Mouse (Mus musculus) intestine, embryonic 16.5 days (tissue): Measurements from ENCODE around the gene Epo. TPM values are rescaled to one million over a fixed set of nuclear protein-coding genes. Genes with fewer than 3 reads are reported as not detected.

Source experiments
- ATAC-seq: fragments of 200-750 bp; cut with Nextera tagmentation; 2 replicates; pipeline ENCODE4 v1.8.0; 2017; ENCODE audit warnings: moderate TSS enrichment, moderate library complexity
- H3K27ac ChIP-seq: fragments of 300-500 bp; sonication (generic); 2 replicates; pipeline ENCODE4 v1.5.1; 2014; ENCODE audit warnings: mild to moderate bottlenecking, low read length
- H3K27me3 ChIP-seq: fragments of 300-500 bp; sonication (generic); replicated peaks from 2 replicates; pipeline ENCODE4 v1.6.1; 2014; ENCODE audit warnings: low read length, control low read depth, mixed read lengths; ENCODE audit not compliant: control insufficient read depth, insufficient read depth
- H3K36me3 ChIP-seq: fragments of 300-500 bp; sonication (generic); 2 replicates; pipeline ENCODE4 v1.6.1; 2014; ENCODE audit warnings: low read length, control low read depth; ENCODE audit not compliant: control insufficient read depth, insufficient read depth
- H3K4me1 ChIP-seq: fragments of 300-500 bp; sonication (generic); 2 replicates; pipeline ENCODE4 v1.6.1; 2014; ENCODE audit warnings: low read length, control low read depth, mixed read lengths; ENCODE audit not compliant: control insufficient read depth, insufficient read depth
- H3K4me2 ChIP-seq: fragments of 300-500 bp; sonication (generic); 2 replicates; pipeline ENCODE4 v1.6.1; 2014; ENCODE audit warnings: low read depth, low read length, control low read depth
- H3K4me3 ChIP-seq: fragments of 300-500 bp; sonication (generic); 2 replicates; pipeline ENCODE4 v1.5.1; 2014; ENCODE audit warnings: mild to moderate bottlenecking, low read length
- H3K9ac ChIP-seq: fragments of 300-500 bp; sonication (generic); 2 replicates; pipeline ENCODE4 v1.6.1; 2014; ENCODE audit warnings: low read depth, low read length
- H3K9me3 ChIP-seq: fragments of 300-500 bp; sonication (generic); 2 replicates; pipeline ENCODE4 v1.6.1; 2016; ENCODE audit warnings: low read length, control low read depth; ENCODE audit not compliant: control insufficient read depth
- WGBS: fragments of 180-500 bp; shearing (Covaris S2); extraction: QIAGEN DNeasy Blood & Tissue Kit; methylation state at CpG from one replicate; pipeline ENCODE4 v1.1.7; 2014; 5-methylcytosine and 5-hydroxymethylcytosine counted together
- polyA plus RNA-seq: library from polyadenylated mRNA; unstranded; fragments of >200 nt; fragmentation: Nextera tagmentation; extraction: Ambion mirVana; gene quantifications from 2 replicates; pipeline ENCODE4 v1.2.1, GENCODE M21; 2015

Epo gene
- polyA plus RNA-seq, 1 experiment from 2014 or later: 0.20 TPM

DNA sequence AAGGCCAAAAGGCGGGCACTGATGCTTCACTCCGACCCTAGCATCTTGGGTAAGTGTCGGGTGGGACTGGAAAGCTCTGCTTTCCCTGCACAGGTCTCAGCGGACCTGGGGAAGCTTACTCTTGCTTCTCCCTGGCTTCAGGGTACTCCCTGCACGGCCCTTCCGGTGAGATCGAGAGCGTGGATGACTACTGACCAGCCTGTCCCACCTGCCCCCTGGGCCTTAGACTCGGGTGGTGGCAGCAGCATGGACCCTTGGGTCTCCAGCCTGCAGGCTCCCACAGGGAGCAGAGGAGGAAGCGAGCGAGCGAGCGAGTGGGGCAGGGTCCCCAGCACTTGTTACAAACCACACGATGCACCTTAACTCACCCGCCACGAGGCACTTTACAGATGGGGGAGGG lies 7.5 kb downstream of the Epo start:
- Histone ChIP-seq H3K4me1 (peaks cover 15% of the 10 kb centered on the region), H3K4me2 (no peak overlapping the region), H3K9ac (no peak overlapping the region), H3K36me3 (peaks cover 63% of the 10 kb centered on the region), H3K27ac (no peak overlapping the region), H3K27me3 (no peaks in the 10 kb centered on the region), H3K9me3 (no peaks in the 10 kb centered on the region), H3K4me3 (no peak overlapping the region)
- no peak for ATAC-seq
- 79% methylated on average over 16 of the region's 16 CpGs for WGBS

DNA sequence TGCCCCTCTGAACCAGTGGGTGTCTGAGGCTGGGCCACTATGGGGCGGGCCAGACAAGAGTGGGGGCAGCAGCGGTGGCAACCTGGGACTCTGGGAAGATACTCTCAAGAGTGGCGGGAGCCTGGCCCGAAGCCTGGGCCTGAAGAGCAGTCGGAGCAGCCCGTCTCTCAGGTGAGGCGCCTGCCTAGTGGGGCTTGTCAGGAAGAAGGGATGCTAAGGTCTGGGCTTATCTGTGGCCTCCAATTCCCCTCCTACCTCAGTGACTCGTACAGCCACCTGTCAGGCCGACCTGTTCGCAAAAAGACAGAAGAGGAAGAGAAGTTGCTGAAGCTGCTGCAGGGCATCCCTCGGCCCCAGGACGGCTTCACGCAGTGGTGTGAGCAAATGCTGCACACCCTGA lies 8.4 kb downstream of the Epo start:
- 90% methylated on average over 13 of the region's 13 CpGs for WGBS
- H3K4me1 ChIP-seq: peaks cover 10% of the 10 kb centered on the region
- H3K27ac ChIP-seq: no peak overlapping the region
- H3K9ac ChIP-seq: no peak overlapping the region
- no peaks in the 10 kb centered on the region for H3K9me3 ChIP-seq
- ATAC-seq: no peak
- H3K27me3 ChIP-seq: no peaks in the 10 kb centered on the region
- no peak overlapping the region for H3K4me3 ChIP-seq
- H3K4me2 ChIP-seq: no peak overlapping the region
- H3K36me3 ChIP-seq: peaks cover 64% of the 10 kb centered on the region

DNA sequence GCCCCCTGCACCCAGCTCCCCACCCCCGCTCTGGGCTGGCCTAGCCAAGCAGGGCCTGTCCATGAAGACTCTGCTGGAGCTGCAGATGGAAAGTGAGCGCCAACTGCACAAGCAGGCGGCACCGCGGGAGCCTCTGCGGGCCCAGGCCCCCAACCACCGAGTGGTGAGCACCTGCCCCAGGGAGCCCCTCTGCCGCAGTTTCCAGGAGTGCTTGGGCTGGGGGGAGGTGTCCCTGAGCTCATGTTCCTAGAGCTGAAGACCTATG lies 8.9 kb downstream of the Epo start:
- no peak overlapping the region for H3K4me3 ChIP-seq
- H3K4me2 ChIP-seq: no peak overlapping the region
- no peak for ATAC-seq
- no peak overlapping the region for H3K9ac ChIP-seq
- WGBS: 89% methylated on average over 8 of the region's 8 CpGs
- H3K36me3 ChIP-seq: peaks cover 62% of the 10 kb centered on the region
- H3K27ac ChIP-seq: no peak overlapping the region
- no peaks in the 10 kb centered on the region for H3K27me3 ChIP-seq
- H3K9me3 ChIP-seq: no peaks in the 10 kb centered on the region
- peaks cover 10% of the 10 kb centered on the region for H3K4me1 ChIP-seq

DNA sequence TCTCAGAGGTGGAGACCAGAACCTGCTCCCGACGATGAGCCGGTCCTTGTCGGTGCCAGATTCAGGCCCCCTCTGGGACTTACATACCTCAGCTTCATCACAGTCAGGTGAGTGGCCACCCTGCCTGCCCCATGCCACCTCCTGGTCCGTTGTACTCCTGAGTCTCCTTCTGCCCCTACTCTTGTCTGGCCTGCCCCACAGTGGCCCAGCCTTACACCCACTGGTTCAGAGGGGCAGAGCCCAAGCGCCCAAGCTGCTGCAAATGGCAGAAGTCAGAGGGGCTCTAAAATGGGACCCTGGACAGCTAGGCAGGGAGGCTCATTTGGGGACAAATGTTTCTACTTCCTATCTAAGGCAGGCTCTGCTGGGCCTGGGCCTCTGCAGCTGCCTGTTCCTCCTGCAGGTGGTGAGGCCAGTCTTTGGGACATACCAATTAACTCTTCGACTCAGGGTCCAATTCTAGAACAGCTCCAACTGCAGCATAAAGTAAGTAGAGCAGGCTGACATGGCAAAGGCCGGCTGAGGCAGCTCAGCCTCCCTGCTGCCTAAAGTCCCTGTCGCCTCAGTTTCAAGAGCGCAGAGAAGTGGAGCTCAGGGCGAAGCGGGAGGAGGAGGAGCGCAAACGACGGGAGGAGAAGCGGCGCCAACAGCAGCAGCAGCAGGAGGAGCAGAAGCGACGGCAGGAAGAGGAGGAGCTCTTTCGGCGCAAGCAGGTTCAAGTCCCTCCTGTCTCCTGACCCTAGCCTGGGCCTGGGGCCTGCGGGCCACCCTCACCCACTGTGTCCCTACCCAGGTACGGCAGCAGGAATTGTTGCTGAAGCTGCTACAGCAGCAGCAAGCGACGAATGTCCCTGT lies 9.4 kb downstream of the Epo start:
- no peak overlapping the region for H3K9ac ChIP-seq
- H3K4me1 ChIP-seq: peaks cover 10% of the 10 kb centered on the region
- H3K27ac ChIP-seq: no peak overlapping the region
- ATAC-seq: no peak
- peaks cover 62% of the 10 kb centered on the region for H3K36me3 ChIP-seq
- H3K27me3 ChIP-seq: no peaks in the 10 kb centered on the region
- H3K9me3 ChIP-seq: no peaks in the 10 kb centered on the region
- no peak overlapping the region for H3K4me2 ChIP-seq
- WGBS: 85% methylated on average over 25 of the region's 25 CpGs
- no peak overlapping the region for H3K4me3 ChIP-seq

- H3K36me3 ChIP-seq: peaks cover 56% of the 10 kb centered on the region
These were observed 10.3 kb downstream of the Epo start for GRCm38 (mm10) chr5:137522711-137523110.

GRCm38 (mm10) chr5:137521861-137522260 lies 11.2 kb downstream of the Epo start:
- no peak for ATAC-seq
- Histone ChIP-seq H3K4me1 (peaks cover 8% of the 10 kb centered on the region), H3K4me3 (no peak overlapping the region), H3K4me2 (no peak overlapping the region), H3K36me3 (peaks cover 50% of the 10 kb centered on the region), H3K9ac (no peak overlapping the region), H3K9me3 (no peaks in the 10 kb centered on the region), H3K27ac (no peak overlapping the region), H3K27me3 (no peaks in the 10 kb centered on the region)
- 75% methylated on average over 9 of the region's 9 CpGs for WGBS

More at GRCm38 (mm10) chr5:137522711-137523110, 10.3 kb downstream of the Epo start:
- ATAC-seq: no peak
- H3K9ac ChIP-seq: no peak overlapping the region
- H3K4me2 ChIP-seq: no peak overlapping the region
- WGBS: 78% methylated on average over 11 of the region's 11 CpGs
- peaks cover 10% of the 10 kb centered on the region for H3K4me1 ChIP-seq
- H3K27me3 ChIP-seq: no peaks in the 10 kb centered on the region
- no peak overlapping the region for H3K4me3 ChIP-seq
- H3K9me3 ChIP-seq: no peaks in the 10 kb centered on the region
- no peak overlapping the region for H3K27ac ChIP-seq

- Histone ChIP-seq H3K27ac (no peak overlapping the region), H3K9ac (no peak overlapping the region), H3K27me3 (no peaks in the 10 kb centered on the region), H3K9me3 (no peaks in the 10 kb centered on the region), H3K4me1 (no peaks in the 10 kb centered on the region), H3K4me2 (no peak overlapping the region), H3K4me3 (no peak overlapping the region), H3K36me3 (peaks cover 43% of the 10 kb centered on the region)
- ATAC-seq: no peak
- WGBS: 91% methylated on average over 27 of the region's 27 CpGs
These were observed 13.1 kb downstream of the Epo start for GRCm38 (mm10) chr5:137519691-137520550.

- no peak within 1 kb of the TSS for H3K27ac ChIP-seq
- no peaks in the 10 kb centered on the region for H3K9me3 ChIP-seq
- H3K4me3 ChIP-seq: no peak within 1 kb of the TSS
- ATAC-seq: no peak
- no peak within 1 kb of the TSS for H3K9ac ChIP-seq
- WGBS: 80% methylated on average over 5 of the region's 5 CpGs
- H3K4me1 ChIP-seq: peaks cover 5% of the 10 kb centered on the region; the same call in 1 of the 2 replicates
- H3K36me3 ChIP-seq: peaks cover 31% of the 10 kb centered on the region
- H3K27me3 ChIP-seq: no peaks in the 10 kb centered on the region
- no peak within 1 kb of the TSS for H3K4me2 ChIP-seq
These were observed 14.6 kb downstream of the Epo start, which contains the start of gene Gigyf1 for GRCm38 (mm10) chr5:137518436-137518835. Gene Gigyf1 (plus strand): TSS chr5:137518548.

DNA sequence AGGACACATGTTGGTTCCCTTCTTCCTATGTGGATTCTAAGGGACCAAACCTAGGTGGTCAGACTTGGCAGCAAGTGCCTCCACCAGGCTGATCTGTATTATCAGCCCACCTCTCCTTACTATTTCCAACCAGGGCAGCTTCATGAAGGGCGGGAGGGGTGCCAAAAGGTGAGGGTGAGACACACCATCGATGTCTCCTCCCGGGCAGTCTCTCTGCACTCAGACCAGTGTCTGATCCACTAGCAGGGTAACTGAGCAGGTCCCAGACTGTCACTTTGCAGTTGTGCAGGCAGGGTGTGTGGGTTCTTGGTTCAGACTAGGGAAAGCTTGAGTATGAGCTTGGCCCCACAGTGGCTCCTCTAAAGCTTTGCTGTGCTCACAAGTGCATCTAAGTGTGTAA lies 18.2 kb downstream of the Epo start:
- Histone ChIP-seq H3K4me2 (no peak overlapping the region), H3K4me1 (peaks cover 27% of the 10 kb centered on the region), H3K27me3 (no peaks in the 10 kb centered on the region), H3K9ac (no peak overlapping the region), H3K9me3 (no peaks in the 10 kb centered on the region), H3K27ac (no peak overlapping the region), H3K4me3 (no peak overlapping the region), H3K36me3 (peaks cover 11% of the 10 kb centered on the region)
- ATAC-seq: no peak
- WGBS: 85% methylated on average over 3 of the region's 3 CpGs
